Mouse (Mus musculus): ENCODE measurements around the gene Bcam.

DNA sequence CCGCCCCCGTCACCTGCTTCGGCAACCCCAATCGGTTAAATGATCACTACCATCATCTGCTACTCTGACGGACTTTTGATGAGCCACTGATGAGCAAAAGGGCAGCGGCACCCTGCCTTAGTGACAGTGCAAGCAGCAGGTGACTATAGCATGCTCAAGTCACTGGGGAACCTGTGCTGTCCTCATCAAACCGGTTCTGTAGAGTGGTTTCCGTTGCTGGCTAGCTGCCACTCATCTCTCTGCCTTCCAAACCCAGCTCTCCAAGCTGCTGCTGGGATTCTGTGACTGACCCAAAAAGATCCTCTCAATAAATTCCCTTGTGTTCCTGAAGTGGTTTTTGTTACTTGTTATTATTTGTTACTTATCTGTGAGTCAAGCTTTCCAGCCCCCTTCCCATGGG, 7.8 kb upstream of the Bcam start:
- TF ChIP-seq CTCF (IDR thresholded peaks at IDR 0.05) (no peak), POLR2A (IDR thresholded peaks at IDR 0.05; ENCODE audit: insufficient read depth, low read depth, low read length) (no peak), EP300 (IDR thresholded peaks at IDR 0.05; ENCODE audit: insufficient read depth, low read depth, low read length) (no peak)

Measured in heart, adult 2 months (tissue).